Mouse (Mus musculus): ENCODE data around the gene Gfpt1. TPM values are rescaled to one million over a fixed set of nuclear protein-coding genes. Genes with fewer than 3 reads are reported as not detected.

The Gfpt1 gene
- polyA plus RNA-seq, 1 experiment: 26.4 TPM

DNA sequence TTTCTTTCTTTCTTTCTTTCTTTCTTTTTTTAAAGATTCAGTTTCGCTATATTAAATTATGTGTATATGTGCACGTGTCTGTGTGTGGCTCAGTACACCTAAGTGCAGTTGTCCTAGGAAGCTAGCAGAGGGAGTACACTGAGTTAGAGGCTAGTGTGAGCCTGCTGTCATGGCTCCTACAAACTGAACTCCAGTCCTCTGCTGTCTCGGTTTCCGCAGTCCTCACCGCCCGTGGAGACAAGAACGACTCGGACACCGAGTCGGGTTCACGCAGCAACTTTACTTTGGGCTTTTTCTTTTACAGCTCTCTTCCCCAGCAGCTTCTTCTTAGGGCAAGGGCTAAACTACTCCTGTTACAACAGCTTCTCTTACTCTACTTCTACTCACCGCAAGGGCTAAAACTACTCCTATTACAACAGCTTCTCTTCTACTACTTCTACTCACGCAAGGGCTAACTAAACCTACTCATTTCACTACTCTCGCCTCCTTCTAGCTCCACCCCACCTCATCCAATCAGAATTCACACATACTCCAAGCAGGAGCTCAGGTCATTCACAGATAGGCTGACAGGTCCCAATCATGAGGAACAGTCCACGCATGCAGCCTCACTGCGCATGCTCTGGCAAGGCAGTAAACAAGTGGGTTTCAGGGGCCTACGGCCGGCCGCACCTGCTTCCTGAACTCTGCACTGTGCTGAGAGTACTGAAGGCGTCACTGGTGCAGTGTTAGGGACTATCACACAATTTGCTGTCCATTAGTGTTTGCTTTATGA is 76.6 kb downstream of the Gfpt1 start:
- WGBS: 91% methylated on average over 20 of the region's 20 CpGs
- no peaks in the 10 kb centered on the region for H3K4me1 ChIP-seq (ENCODE audit: control insufficient read depth, insufficient read depth, low read length)
- TF ChIP-seq CTCF (IDR thresholded peaks at IDR 0.05; ENCODE audit: borderline replicate concordance, insufficient read depth, low read depth, low read length): no peak
- 0 out of 2 replicates have a peak, but pooled peaks cover 1% of the 10 kb centered on the region for H3K27me3 ChIP-seq (ENCODE audit: control insufficient read depth, insufficient read depth, low read length)
- no peak overlapping the region for H3K4me3 ChIP-seq (replicated peaks; ENCODE audit: insufficient read depth, low read depth, low read length)
- DNase-seq: no peak
- no peak overlapping the region for H3K27ac ChIP-seq (ENCODE audit: insufficient read depth, low read length)

DNA sequence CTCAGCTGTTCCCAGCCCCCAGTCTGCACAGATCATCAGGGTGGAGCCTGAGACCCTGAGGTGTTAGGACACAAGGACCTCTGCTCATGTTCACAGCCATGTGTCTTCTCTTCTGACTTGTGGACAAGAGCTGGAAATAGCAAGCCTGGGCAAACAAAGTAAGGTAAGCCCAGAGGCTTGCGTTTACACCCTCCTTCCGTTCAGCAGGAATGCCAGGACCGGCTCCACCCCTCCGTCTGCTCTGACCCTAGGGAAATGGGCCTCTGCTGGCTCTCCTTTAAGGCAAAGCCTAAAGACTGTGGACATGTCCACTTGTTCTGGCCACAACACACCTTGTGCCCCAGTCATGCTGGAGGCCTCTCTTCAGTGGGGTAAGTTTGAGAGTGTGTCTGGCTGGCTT is 77.3 kb downstream of the Gfpt1 start:
- Histone ChIP-seq H3K4me3 (replicated peaks; ENCODE audit: insufficient read depth, low read depth, low read length) (no peak overlapping the region), H3K4me1 (ENCODE audit: control insufficient read depth, insufficient read depth, low read length) (no peaks in the 10 kb centered on the region), H3K27ac (ENCODE audit: insufficient read depth, low read length) (no peak overlapping the region), H3K27me3 (ENCODE audit: control insufficient read depth, insufficient read depth, low read length) (0 out of 2 replicates have a peak, but pooled peaks cover 1% of the 10 kb centered on the region)
- WGBS: 72% methylated on average over 4 of the region's 4 CpGs
- TF ChIP-seq CTCF (IDR thresholded peaks at IDR 0.05; ENCODE audit: borderline replicate concordance, insufficient read depth, low read depth, low read length): no peak
- no peak for TF ChIP-seq POLR2A (IDR thresholded peaks at IDR 0.05; ENCODE audit: borderline replicate concordance, insufficient read depth, low read length)
- no peak for DNase-seq

DNA sequence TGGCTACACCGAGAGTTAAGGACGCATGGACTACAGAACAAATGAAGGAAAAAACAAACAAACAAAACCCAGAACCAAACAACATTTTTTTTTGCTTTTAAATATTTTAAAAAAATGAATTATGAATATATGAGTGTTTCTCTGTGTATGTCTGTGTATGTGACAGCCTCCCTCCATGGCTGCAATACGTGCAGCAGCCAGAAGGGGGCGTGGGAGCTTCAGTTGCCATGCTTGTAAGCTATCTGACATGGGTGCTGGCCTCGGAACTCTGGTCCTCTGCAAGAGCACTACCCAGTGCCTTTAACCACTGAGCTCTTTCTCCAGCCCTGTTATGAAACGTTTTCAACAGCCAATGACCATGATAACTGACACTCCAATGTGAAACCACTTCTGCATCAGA is 78.0 kb downstream of the Gfpt1 start:
- WGBS: 86% methylated on average over 6 of the region's 6 CpGs
- Histone ChIP-seq H3K4me1 (ENCODE audit: control insufficient read depth, insufficient read depth, low read length) (no peaks in the 10 kb centered on the region), H3K4me3 (replicated peaks; ENCODE audit: insufficient read depth, low read depth, low read length) (no peak overlapping the region), H3K27me3 (ENCODE audit: control insufficient read depth, insufficient read depth, low read length) (0 out of 2 replicates have a peak, but pooled peaks cover 1% of the 10 kb centered on the region), H3K27ac (ENCODE audit: insufficient read depth, low read length) (no peak overlapping the region)
- no peak for DNase-seq
- TF ChIP-seq CTCF (IDR thresholded peaks at IDR 0.05; ENCODE audit: borderline replicate concordance, insufficient read depth, low read depth, low read length) (0 out of 2 replicates have a peak, but pooled peaks have one; percentile 8), POLR2A (IDR thresholded peaks at IDR 0.05; ENCODE audit: borderline replicate concordance, insufficient read depth, low read length) (no peak)

DNA sequence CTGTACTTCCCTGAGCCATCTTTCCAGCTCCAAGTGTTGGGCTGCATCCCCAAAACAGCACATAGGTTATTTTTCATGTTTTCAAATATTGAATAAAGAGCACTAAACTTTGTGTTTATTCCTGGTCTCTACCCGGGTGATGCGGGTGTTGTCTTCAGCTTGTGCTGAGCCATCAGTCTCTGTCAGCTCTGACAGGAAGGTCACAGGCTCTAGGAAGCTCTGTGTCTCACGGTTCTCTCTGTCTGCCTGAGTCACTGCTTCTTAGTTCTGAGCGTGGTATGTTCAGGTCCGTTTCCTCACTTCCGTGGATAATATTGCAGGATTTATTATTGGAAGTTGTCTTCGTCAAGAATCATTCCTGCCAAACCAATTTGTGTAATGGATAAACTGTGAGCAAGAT is 79.3 kb downstream of the Gfpt1 start:
- no peaks in the 10 kb centered on the region for H3K4me1 ChIP-seq (ENCODE audit: control insufficient read depth, insufficient read depth, low read length)
- H3K27ac ChIP-seq (ENCODE audit: insufficient read depth, low read length): no peak overlapping the region
- no peak overlapping the region for H3K4me3 ChIP-seq (replicated peaks; ENCODE audit: insufficient read depth, low read depth, low read length)
- 0 out of 2 replicates have a peak, but pooled peaks cover 1% of the 10 kb centered on the region for H3K27me3 ChIP-seq (ENCODE audit: control insufficient read depth, insufficient read depth, low read length)
- DNase-seq: no peak
- WGBS: 88% methylated on average over 7 of the region's 7 CpGs
- TF ChIP-seq POLR2A (IDR thresholded peaks at IDR 0.05; ENCODE audit: borderline replicate concordance, insufficient read depth, low read length) (no peak), CTCF (IDR thresholded peaks at IDR 0.05; ENCODE audit: borderline replicate concordance, insufficient read depth, low read depth, low read length) (no peak)

DNA sequence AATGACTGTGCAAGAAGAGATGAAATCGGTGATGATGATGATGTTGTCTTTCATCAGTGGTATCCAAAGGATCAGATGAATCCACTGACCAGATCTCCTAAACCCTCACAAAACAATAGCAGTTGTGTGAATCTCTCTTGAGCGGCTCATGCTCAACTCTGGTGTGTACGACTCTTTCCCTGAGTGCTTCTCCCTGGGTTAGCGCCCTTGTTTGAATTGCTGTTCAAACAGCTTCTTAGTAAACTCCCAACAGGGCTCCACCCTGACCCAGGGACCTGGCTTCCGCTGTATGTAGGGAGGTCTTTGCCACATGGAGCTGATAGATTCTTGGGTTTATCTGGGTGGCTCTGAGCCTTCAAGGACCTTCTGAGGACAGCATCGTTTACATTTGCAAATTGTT is 80.8 kb downstream of the Gfpt1 start:
- 0 out of 2 replicates have a peak, but pooled peaks cover 1% of the 10 kb centered on the region for H3K27me3 ChIP-seq (ENCODE audit: control insufficient read depth, insufficient read depth, low read length)
- DNase-seq: no peak
- H3K4me3 ChIP-seq (replicated peaks; ENCODE audit: insufficient read depth, low read depth, low read length): no peak overlapping the region
- no peak overlapping the region for H3K27ac ChIP-seq (ENCODE audit: insufficient read depth, low read length)
- 92% methylated on average over 6 of the region's 6 CpGs for WGBS
- H3K4me1 ChIP-seq (ENCODE audit: control insufficient read depth, insufficient read depth, low read length): no peaks in the 10 kb centered on the region
- no peak for TF ChIP-seq CTCF (IDR thresholded peaks at IDR 0.05; ENCODE audit: borderline replicate concordance, insufficient read depth, low read depth, low read length)
- TF ChIP-seq POLR2A (IDR thresholded peaks at IDR 0.05; ENCODE audit: borderline replicate concordance, insufficient read depth, low read length): no peak

DNA sequence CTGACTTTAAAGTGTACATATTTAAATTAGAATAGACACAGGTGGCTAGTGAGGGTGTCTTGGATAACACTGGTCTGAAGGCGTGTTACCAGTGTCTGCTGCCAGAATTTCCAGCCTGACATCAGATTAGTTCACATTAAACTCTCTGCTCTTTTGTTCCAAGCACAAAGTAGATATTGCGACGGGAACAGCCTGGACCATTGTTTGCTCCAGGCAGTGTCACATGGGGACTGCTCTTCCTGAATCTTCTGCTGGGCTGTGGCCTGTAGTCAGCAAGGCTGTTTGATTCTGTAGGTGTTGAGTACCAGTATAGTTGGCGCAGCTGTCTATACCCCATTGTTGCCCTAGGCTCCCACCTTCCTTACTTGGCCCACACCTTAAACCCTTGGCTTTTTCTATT is 81.3 kb downstream of the Gfpt1 start:
- H3K27ac ChIP-seq (ENCODE audit: insufficient read depth, low read length): no peak overlapping the region
- DNase-seq: no peak
- no peak for TF ChIP-seq CTCF (IDR thresholded peaks at IDR 0.05; ENCODE audit: borderline replicate concordance, insufficient read depth, low read depth, low read length)
- no peak for TF ChIP-seq POLR2A (IDR thresholded peaks at IDR 0.05; ENCODE audit: borderline replicate concordance, insufficient read depth, low read length)
- no peaks in the 10 kb centered on the region for H3K4me1 ChIP-seq (ENCODE audit: control insufficient read depth, insufficient read depth, low read length)
- H3K27me3 ChIP-seq (ENCODE audit: control insufficient read depth, insufficient read depth, low read length): 0 out of 2 replicates have a peak, but pooled peaks cover 1% of the 10 kb centered on the region
- no peak overlapping the region for H3K4me3 ChIP-seq (replicated peaks; ENCODE audit: insufficient read depth, low read depth, low read length)
- 68% methylated on average over 4 of the region's 4 CpGs for WGBS

DNA sequence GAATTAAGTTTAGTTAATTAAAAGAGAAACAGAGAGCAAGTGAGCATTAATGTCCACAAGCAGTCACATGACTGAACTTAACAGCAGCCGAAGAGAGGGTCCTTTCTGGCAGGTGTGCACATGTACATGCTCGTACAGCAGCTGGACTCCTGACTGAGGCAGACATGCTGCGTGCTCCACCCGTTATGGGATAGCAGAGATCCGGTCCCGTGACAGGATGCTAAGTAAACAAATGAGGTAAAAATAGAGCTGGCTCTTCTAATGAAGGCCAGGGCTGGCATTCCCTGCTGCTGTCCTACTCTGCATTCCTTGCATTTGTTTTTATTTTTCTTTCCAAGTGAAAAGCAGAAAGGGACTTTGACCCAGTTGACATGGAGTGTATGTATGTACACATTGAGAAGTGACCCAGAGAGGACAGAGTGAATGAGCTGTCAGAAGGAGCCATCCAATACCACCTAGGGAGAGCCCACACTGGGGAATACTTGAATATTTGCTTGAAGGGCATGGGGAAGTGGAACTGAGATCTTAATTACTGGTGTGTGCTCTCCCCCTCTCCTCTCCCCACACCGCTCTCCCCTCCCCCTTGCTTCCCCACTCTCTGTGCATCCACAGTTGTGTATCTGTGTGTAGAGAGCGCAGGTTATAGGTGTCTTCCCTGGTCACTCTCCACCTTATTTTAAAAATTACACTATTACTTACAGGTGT is 84.6 kb downstream of the Gfpt1 start:
- no peaks in the 10 kb centered on the region for H3K4me1 ChIP-seq (ENCODE audit: control insufficient read depth, insufficient read depth, low read length)
- no peak overlapping the region for H3K27ac ChIP-seq (ENCODE audit: insufficient read depth, low read length)
- no peak for TF ChIP-seq CTCF (IDR thresholded peaks at IDR 0.05; ENCODE audit: borderline replicate concordance, insufficient read depth, low read depth, low read length)
- TF ChIP-seq POLR2A (IDR thresholded peaks at IDR 0.05; ENCODE audit: borderline replicate concordance, insufficient read depth, low read length): no peak
- no peak for DNase-seq
- H3K27me3 ChIP-seq (ENCODE audit: control insufficient read depth, insufficient read depth, low read length): no peaks in the 10 kb centered on the region
- H3K4me3 ChIP-seq (replicated peaks; ENCODE audit: insufficient read depth, low read depth, low read length): no peak overlapping the region
- WGBS: 66% methylated on average over 8 of the region's 8 CpGs

DNA sequence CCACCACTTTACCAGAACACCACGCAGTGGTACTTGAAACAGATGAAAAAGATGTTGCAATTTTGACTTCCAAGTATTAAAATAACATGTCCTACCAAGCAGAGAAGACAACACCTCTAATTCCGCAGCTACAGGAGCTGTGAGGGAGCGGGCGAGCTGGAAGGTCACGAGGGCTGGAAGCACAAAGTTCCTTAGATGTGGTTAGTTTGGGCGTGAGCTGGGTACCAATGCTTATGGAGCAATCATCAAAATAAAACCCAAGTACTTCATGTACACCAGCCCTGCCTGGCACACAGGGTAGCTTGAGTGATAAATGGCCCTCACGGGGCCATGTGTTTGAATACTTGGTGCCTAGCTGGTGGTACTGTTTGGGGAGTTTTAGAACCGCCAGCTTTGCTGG is 87.2 kb downstream of the Gfpt1 start:
- WGBS: 83% methylated on average over 8 of the region's 8 CpGs
- no peak overlapping the region for H3K27ac ChIP-seq (ENCODE audit: insufficient read depth, low read length)
- DNase-seq: no peak
- TF ChIP-seq POLR2A (IDR thresholded peaks at IDR 0.05; ENCODE audit: borderline replicate concordance, insufficient read depth, low read length): no peak
- TF ChIP-seq CTCF (IDR thresholded peaks at IDR 0.05; ENCODE audit: borderline replicate concordance, insufficient read depth, low read depth, low read length): no peak
- no peaks in the 10 kb centered on the region for H3K27me3 ChIP-seq (ENCODE audit: control insufficient read depth, insufficient read depth, low read length)
- H3K4me1 ChIP-seq (ENCODE audit: control insufficient read depth, insufficient read depth, low read length): no peaks in the 10 kb centered on the region
- no peak overlapping the region for H3K4me3 ChIP-seq (replicated peaks; ENCODE audit: insufficient read depth, low read depth, low read length)

All from cerebellum, adult 2 months (tissue).